Mouse (Mus musculus) liver, adult 2 months (tissue): ENCODE data around the gene Fkbp10. TPM values are rescaled to one million over a fixed set of nuclear protein-coding genes. Genes with fewer than 3 reads are reported as not detected.

Experiments
- DNase-seq: peaks from one replicate; pipeline ENCODE4 v3.0.0-alpha.2; 2011; ENCODE audit warnings: low read depth, low spot score; ENCODE audit errors: extremely low read depth
- H3K27ac ChIP-seq: fragments of 200-500 bp; replicated peaks from 2 replicates; pipeline ENCODE4 v1.5.1; 2012; ENCODE audit warnings: low read depth, mild to moderate bottlenecking, control low read depth, inconsistent platforms, low read length; ENCODE audit not compliant: insufficient read depth
- H3K27me3 ChIP-seq: fragments of 200-500 bp; 2 replicates; pipeline ENCODE4 v1.6.1; 2012; ENCODE audit warnings: mild to moderate bottlenecking, moderate library complexity, low read length, inconsistent platforms; ENCODE audit not compliant: control insufficient read depth, insufficient read depth
- H3K36me3 ChIP-seq: fragments of 200-500 bp; 2 replicates; pipeline ENCODE4 v1.6.1; 2012; ENCODE audit warnings: low read length, inconsistent platforms; ENCODE audit not compliant: control insufficient read depth, insufficient read depth
- H3K4me1 ChIP-seq: fragments of 200-500 bp; 2 replicates; pipeline ENCODE4 v1.6.1; 2011; ENCODE audit warnings: low read length; ENCODE audit not compliant: control insufficient read depth, insufficient read depth
- H3K4me3 ChIP-seq: fragments of 200-500 bp; 2 replicates; pipeline ENCODE4 v1.5.1; 2011; ENCODE audit warnings: low read depth, mild to moderate bottlenecking, control low read depth, low read length, moderate library complexity; ENCODE audit not compliant: insufficient read depth
- H3K79me2 ChIP-seq: fragments of 200-500 bp; 2 replicates; pipeline ENCODE4 v1.6.1; 2012; ENCODE audit warnings: inconsistent platforms, mild to moderate bottlenecking, low read length, moderate library complexity; ENCODE audit not compliant: control insufficient read depth, insufficient read depth
- H3K9ac ChIP-seq: fragments of 200-500 bp; 2 replicates; pipeline ENCODE4 v1.6.1; 2012; ENCODE audit warnings: low read depth, mild to moderate bottlenecking, control low read depth, inconsistent platforms, low read length
- CTCF ChIP-seq: fragments of 200-500 bp; IDR thresholded peaks from 2 replicates; pipeline ENCODE4 v1.5.1; 2011; ENCODE audit warnings: low read depth, low read length, control low read depth
- POLR2A ChIP-seq: fragments of 200-500 bp; IDR thresholded peaks from 2 replicates; pipeline ENCODE4 v1.6.1; 2011; ENCODE audit warnings: low read length, control low read depth; ENCODE audit not compliant: insufficient read depth; ENCODE audit errors: extremely low read depth
- WGBS: fragments of 180-500 bp; shearing (Covaris S2); methylation state at CpG from one replicate; pipeline ENCODE4 v1.1.7; 2018; 5-methylcytosine and 5-hydroxymethylcytosine counted together
- polyA plus RNA-seq: library from polyadenylated mRNA; depleted of rRNA; stranded (reverse); fragments of >200 nt; gene quantifications from 2 replicates; pipeline ENCODE4 v1.2.3, GENCODE M21; 2012
- total RNA-seq: library from RNA; depleted of rRNA; stranded (reverse); fragments of >200 nt; gene quantifications from 2 replicates; pipeline ENCODE4 v1.2.3, GENCODE M21; 2014

The Fkbp10 gene
- total and polyA plus RNA-seq, 2 experiments: 1.1 to 1.7 TPM

DNA sequence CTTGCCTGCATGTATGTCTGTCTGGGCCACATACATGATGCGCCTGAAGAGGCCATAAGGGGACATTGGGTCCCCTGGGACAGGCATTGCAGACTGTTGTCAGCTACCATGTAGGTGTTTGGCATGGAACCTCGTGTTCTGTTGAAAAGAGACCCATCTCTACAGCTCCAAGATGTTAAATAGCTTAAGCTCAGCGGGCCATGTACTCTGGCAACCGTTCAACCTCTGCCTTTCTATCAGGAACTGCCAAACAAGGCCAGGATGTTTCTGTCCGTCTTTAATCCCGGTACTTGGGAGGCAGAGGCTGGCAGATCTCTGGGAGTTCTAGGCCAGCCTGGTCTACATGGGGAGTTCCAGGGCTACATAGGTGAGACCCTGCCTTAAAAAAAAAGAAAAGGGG lies 27.1 kb downstream of the Fkbp10 start:
- TF ChIP-seq CTCF (no peak), POLR2A (no peak)

DNA sequence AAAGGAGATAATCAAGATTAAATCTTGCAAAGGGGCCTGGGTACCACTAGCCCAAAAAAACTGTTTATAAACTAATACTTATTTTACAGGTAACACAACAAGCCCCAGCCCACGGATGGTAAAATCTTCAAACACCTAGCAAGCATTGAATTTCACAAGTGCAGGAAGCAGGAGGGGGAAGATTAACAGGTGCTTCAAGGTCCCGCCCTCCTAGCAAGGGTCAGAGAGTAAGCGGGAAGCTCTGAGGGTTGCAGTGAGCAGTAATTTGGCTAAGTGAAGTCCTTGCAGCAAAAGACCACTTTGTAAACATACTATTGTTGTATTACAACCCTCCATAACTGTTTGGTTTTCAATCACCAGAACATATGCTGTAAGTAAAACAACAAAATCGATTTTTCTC lies 41.8 kb downstream of the Fkbp10 start:
- 81% methylated on average over 4 of the region's 4 CpGs for WGBS
- TF ChIP-seq POLR2A: no peak
- TF ChIP-seq CTCF: no peak

More for the DNA sequence above, 27.1 kb downstream of the Fkbp10 start:
- Histone ChIP-seq H3K4me1 (no peaks in the 10 kb centered on the region; the same call in 1 of the 2 replicates), H3K27me3 (no peaks in the 10 kb centered on the region), H3K27ac (no peak overlapping the region), H3K9ac (no peak overlapping the region), H3K4me3 (no peak overlapping the region), H3K36me3 (no peaks in the 10 kb centered on the region), H3K79me2 (no peaks in the 10 kb centered on the region)
- 86% methylated on average over 6 of the region's 6 CpGs for WGBS
- no peak for DNase-seq

DNA sequence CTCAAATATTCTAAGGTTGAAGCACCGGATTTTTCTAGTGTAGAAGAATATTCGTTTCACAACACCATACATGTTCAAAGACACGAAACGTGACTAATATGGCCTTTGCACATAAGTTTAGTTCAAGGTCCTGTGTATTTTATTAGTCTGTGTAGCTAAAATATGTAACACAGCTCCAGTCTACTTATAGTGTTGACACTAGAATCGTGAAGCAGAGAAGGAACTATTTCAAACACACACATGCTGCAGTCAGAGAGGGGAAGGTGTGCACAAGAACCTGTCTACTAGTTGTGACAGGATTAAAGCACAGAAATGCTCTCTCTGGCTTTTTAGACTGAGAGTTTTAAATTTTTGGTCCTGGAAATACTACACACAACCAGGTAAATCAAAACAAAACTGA lies 42.2 kb downstream of the Fkbp10 start:
- 75% methylated on average over 5 of the region's 5 CpGs for WGBS
- H3K36me3 ChIP-seq: peaks cover 9% of the 10 kb centered on the region

More for the DNA sequence above, 41.8 kb downstream of the Fkbp10 start:
- Histone ChIP-seq H3K27ac (no peak overlapping the region), H3K9ac (no peak overlapping the region), H3K4me3 (no peak overlapping the region), H3K79me2 (peaks cover 2% of the 10 kb centered on the region; the same call in 1 of the 2 replicates), H3K4me1 (no peaks in the 10 kb centered on the region), H3K36me3 (peaks cover 7% of the 10 kb centered on the region), H3K27me3 (no peaks in the 10 kb centered on the region)
- no peak for DNase-seq

DNA sequence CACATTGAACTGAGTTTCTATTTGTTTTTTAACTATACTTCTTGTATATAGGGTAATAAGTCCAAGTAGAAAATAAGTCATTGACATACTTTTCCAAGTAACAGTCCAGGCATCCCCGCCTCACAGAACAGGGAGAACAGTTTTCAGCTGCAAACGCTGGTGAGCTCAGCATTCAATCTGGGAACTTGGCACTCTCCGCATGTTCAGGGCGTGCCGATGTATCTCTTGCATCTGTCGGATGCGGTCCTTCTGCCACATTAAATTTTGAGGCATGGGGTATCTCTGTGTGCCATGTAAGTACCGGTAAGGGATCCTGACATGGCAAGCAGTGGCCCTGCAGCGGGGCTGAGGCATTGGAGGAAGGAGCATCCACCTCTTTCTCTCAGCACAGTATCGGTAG lies 47.2 kb downstream of the Fkbp10 start:
- Histone ChIP-seq H3K36me3 (peaks cover 22% of the 10 kb centered on the region), H3K4me1 (no peaks in the 10 kb centered on the region), H3K79me2 (peaks cover 14% of the 10 kb centered on the region; the same call in 1 of the 2 replicates), H3K27ac (no peak overlapping the region), H3K4me3 (no peak overlapping the region), H3K27me3 (no peaks in the 10 kb centered on the region), H3K9ac (no peak overlapping the region)
- 94% methylated on average over 10 of the region's 10 CpGs for WGBS
- no peak for DNase-seq
- TF ChIP-seq POLR2A: no peak
- TF ChIP-seq CTCF: no peak

More for the DNA sequence above, 42.2 kb downstream of the Fkbp10 start:
- DNase-seq: no peak
- Histone ChIP-seq H3K4me1 (no peaks in the 10 kb centered on the region), H3K27me3 (no peaks in the 10 kb centered on the region), H3K79me2 (peaks cover 2% of the 10 kb centered on the region; the same call in 1 of the 2 replicates), H3K4me3 (no peak overlapping the region), H3K27ac (no peak overlapping the region), H3K9ac (no peak overlapping the region)
- TF ChIP-seq POLR2A: no peak
- no peak for TF ChIP-seq CTCF

DNA sequence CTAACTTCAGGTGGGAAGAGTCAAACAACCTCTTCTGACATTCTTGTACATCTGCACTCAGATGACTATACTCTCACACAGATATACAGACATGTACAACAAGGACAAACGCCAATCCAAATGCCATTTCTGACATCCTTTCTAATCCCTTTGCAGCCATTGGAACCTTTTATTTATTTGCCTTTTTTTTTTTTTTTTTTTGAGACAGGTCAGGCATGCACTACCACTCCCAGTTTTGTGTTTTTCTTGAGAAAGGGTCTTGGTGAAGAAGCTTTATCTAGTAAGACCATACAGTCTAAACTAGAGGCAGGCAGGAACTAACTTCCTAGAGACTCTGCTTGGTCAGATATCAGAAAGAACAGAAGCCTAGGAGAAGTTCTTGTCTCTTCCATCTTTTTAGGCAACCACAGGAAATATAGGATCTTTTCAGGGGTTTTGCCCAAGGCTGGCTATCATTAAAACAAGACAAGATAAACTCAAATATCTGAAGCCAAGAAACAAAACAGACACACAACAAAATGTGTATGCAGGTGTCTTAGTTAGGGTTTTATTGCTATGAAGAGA lies 49.8 kb downstream of the Fkbp10 start:
- Histone ChIP-seq H3K27me3 (no peaks in the 10 kb centered on the region), H3K27ac (no peak overlapping the region), H3K4me1 (no peaks in the 10 kb centered on the region), H3K79me2 (peaks cover 19% of the 10 kb centered on the region; the same call in 1 of the 2 replicates), H3K9ac (no peak overlapping the region), H3K36me3 (peaks cover 20% of the 10 kb centered on the region), H3K4me3 (no peak overlapping the region)
- DNase-seq: no peak
- TF ChIP-seq CTCF (no peak), POLR2A (no peak)
- WGBS: 98% methylated on average over 1 of the region's 1 CpGs

DNA sequence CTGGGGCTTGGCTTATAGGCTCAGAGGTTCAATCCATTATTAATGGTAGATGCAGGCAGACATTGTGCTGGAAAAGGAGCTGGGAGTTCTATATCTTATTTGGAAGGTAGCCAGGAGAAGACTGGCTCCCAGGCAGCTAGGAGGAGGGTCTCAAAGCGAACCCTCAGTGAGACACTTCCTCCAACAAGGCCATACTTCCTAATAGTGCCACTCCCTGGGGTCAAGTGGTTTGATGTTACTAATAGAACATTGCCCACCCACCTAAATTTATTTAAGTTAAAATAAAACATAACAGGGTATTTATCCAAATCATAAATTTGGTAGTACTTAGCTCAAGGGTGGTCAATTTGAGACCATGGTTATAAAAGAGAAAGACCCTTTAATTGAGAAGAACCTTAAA lies 50.3 kb downstream of the Fkbp10 start:
- H3K27me3 ChIP-seq: no peaks in the 10 kb centered on the region
- peaks cover 22% of the 10 kb centered on the region; the same call in 1 of the 2 replicates for H3K79me2 ChIP-seq
- no peak overlapping the region for H3K27ac ChIP-seq
- DNase-seq: no peak
- WGBS: 75% methylated on average over 1 of the region's 1 CpGs
- TF ChIP-seq CTCF: no peak
- no peak for TF ChIP-seq POLR2A
- H3K4me3 ChIP-seq: no peak overlapping the region
- no peak overlapping the region for H3K9ac ChIP-seq
- no peaks in the 10 kb centered on the region for H3K4me1 ChIP-seq
- peaks cover 20% of the 10 kb centered on the region for H3K36me3 ChIP-seq
